Mouse (Mus musculus) MEL (cell line): Measurements from ENCODE around the gene Tldc2. TPM values are rescaled to one million over a fixed set of nuclear protein-coding genes. Genes with fewer than 3 reads are reported as not detected.

ENCODE experiments used
- DNase-seq: peaks from one replicate; pipeline ENCODE4 v3.0.0; 2011; ENCODE audit warnings: low read depth, low spot score
- H3K27ac ChIP-seq: 2 replicates; pipeline ENCODE4 v1.5.1; 2012; ENCODE audit warnings: low read depth, mild to moderate bottlenecking, control low read depth, low read length, moderate library complexity; ENCODE audit not compliant: control insufficient read depth
- H3K27me3 ChIP-seq, 2 experiments: fragments of 150-350 bp in 1 of 2; sonication (generic) in 1 of 2; 2 replicates each; pipeline ENCODE4 v1.6.1; 2012; ENCODE audit warnings: low read length in 2 of 2, mild to moderate bottlenecking in 2 of 2, improper control_type of control experiment in 1 of 2, moderate library complexity in 1 of 2; ENCODE audit not compliant: insufficient read depth in 2 of 2, control insufficient read depth in 1 of 2
- H3K36me3 ChIP-seq, 2 experiments: 2 replicates each; pipeline ENCODE4 v1.6.1; 2012 to 2014; ENCODE audit warnings: low read length in 2 of 2, improper control_type of control experiment in 1 of 2, inconsistent platforms in 1 of 2, mild to moderate bottlenecking in 1 of 2; ENCODE audit not compliant: insufficient read depth in 2 of 2, control insufficient read depth in 1 of 2
- H3K4me1 ChIP-seq, 2 experiments: fragments of 150-350 bp in 1 of 2; sonication (generic) in 1 of 2; 2 replicates each; pipeline ENCODE4 v1.6.1; 2012; ENCODE audit warnings: low read length in 2 of 2, improper control_type of control experiment in 1 of 2, mild to moderate bottlenecking in 1 of 2; ENCODE audit not compliant: insufficient read depth in 2 of 2, control insufficient read depth in 1 of 2
- H3K4me3 ChIP-seq, 2 experiments: fragments of 150-350 bp in 1 of 2; sonication (generic) in 1 of 2; 2 replicates each; pipeline ENCODE4 v1.5.1; 2012; ENCODE audit warnings: low read depth in 2 of 2, low read length in 2 of 2, mild to moderate bottlenecking in 2 of 2, moderate library complexity in 2 of 2, control low read depth in 1 of 2, improper control_type of control experiment in 1 of 2; ENCODE audit not compliant: control insufficient read depth in 1 of 2, insufficient read depth in 1 of 2
- H3K79me2 ChIP-seq: 2 replicates; pipeline ENCODE4 v1.6.1; 2012; ENCODE audit warnings: mild to moderate bottlenecking, low read length, moderate library complexity; ENCODE audit not compliant: control insufficient read depth, poor library complexity, insufficient read depth
- H3K9ac ChIP-seq: 2 replicates; pipeline ENCODE4 v1.6.1; 2012; ENCODE audit warnings: low read depth, mild to moderate bottlenecking, control low read depth, low read length, moderate library complexity; ENCODE audit not compliant: control insufficient read depth, poor library complexity, severe bottlenecking
- H3K9me3 ChIP-seq: fragments of 150-350 bp; sonication (generic); replicated peaks from 2 replicates; pipeline ENCODE4 v1.6.1; 2012; ENCODE audit warnings: mild to moderate bottlenecking, low read length, improper control_type of control experiment, moderate library complexity; ENCODE audit not compliant: insufficient read depth
- CHD1 ChIP-seq: IDR thresholded peaks from 2 replicates; pipeline ENCODE4 v1.6.1; 2012; ENCODE audit warnings: low read depth, mild to moderate bottlenecking, inconsistent platforms, low read length, improper control_type of control experiment
- CTCF ChIP-seq, 3 experiments: IDR thresholded peaks in 2 of 3; conservative IDR thresholded peaks in 1 of 3; 2 replicates each; pipeline ENCODE4 v1.5.1; 2011 to 2012; ENCODE audit warnings: low read length in 3 of 3, low read depth in 2 of 3, mild to moderate bottlenecking in 2 of 3, improper control_type of control experiment in 1 of 3, inconsistent platforms in 1 of 3, mixed read lengths in 1 of 3, moderate library complexity in 1 of 3; ENCODE audit not compliant: control insufficient read depth in 1 of 3, insufficient read depth in 1 of 3, poor library complexity in 1 of 3, severe bottlenecking in 1 of 3
- ETS1 ChIP-seq: IDR thresholded peaks from 2 replicates; pipeline ENCODE4 v1.6.1; 2012; ENCODE audit warnings: low read depth, mild to moderate bottlenecking, inconsistent platforms, low read length, improper control_type of control experiment, moderate library complexity
- GABPA ChIP-seq: IDR thresholded peaks from 2 replicates; pipeline ENCODE4 v1.6.1; 2012; ENCODE audit warnings: low read depth, mild to moderate bottlenecking, inconsistent platforms, low read length, improper control_type of control experiment, moderate library complexity
- JUND ChIP-seq: IDR thresholded peaks from 2 replicates; pipeline ENCODE4 v1.6.1; 2011; ENCODE audit warnings: low read depth, mild to moderate bottlenecking, improper control_type of control experiment, low read length
- KAT2A ChIP-seq: conservative IDR thresholded peaks from 2 replicates; pipeline ENCODE4 v1.6.1; 2012; ENCODE audit warnings: low read depth, low read length, improper control_type of control experiment, inconsistent platforms
- MAFK ChIP-seq: IDR thresholded peaks from 2 replicates; pipeline ENCODE4 v1.6.1; 2011; ENCODE audit warnings: low read depth, mild to moderate bottlenecking, low read length, improper control_type of control experiment, borderline replicate concordance
- MAX ChIP-seq: IDR thresholded peaks from 2 replicates; pipeline ENCODE4 v1.6.1; 2011; ENCODE audit warnings: low read length, improper control_type of control experiment
- MYC ChIP-seq: IDR thresholded peaks from 2 replicates; pipeline ENCODE4 v1.6.1; 2011; ENCODE audit warnings: low read depth, mild to moderate bottlenecking, low read length, improper control_type of control experiment, moderate library complexity
- NRF1 ChIP-seq: IDR thresholded peaks from 2 replicates; pipeline ENCODE4 v1.6.1; 2014; ENCODE audit warnings: low read depth, mild to moderate bottlenecking, inconsistent platforms, low read length, improper control_type of control experiment, moderate library complexity; ENCODE audit not compliant: poor library complexity, insufficient read depth, severe bottlenecking
- POLR2AphosphoS5 ChIP-seq: IDR thresholded peaks from 2 replicates; pipeline ENCODE4 v1.6.1; 2012; ENCODE audit warnings: low read depth, borderline replicate concordance, mild to moderate bottlenecking, inconsistent platforms, low read length, moderate library complexity, mixed read lengths
- UBTF ChIP-seq: IDR thresholded peaks from 2 replicates; pipeline ENCODE4 v1.6.1; 2012; ENCODE audit warnings: low read depth, mild to moderate bottlenecking, inconsistent platforms, low read length, improper control_type of control experiment, moderate library complexity, borderline replicate concordance; ENCODE audit not compliant: insufficient read depth
- USF1 ChIP-seq: IDR thresholded peaks from 2 replicates; pipeline ENCODE4 v1.6.1; 2014; ENCODE audit warnings: low read depth, mild to moderate bottlenecking, inconsistent platforms, low read length, improper control_type of control experiment, moderate library complexity
- polyA plus RNA-seq, 2 experiments: library from polyadenylated mRNA; stranded (reverse) in 1 of 2; unstranded in 1 of 2; fragments of >175 nt in 1 of 2; fragments of >200 nt in 1 of 2; gene quantifications; 2 replicates each; pipeline versions ENCODE4 v1.2.1 to v1.2.4; 2012; ENCODE audit warnings: low replicate concordance in 2 of 2, low read depth in 1 of 2; ENCODE audit not compliant: insufficient read length in 2 of 2, insufficient read depth in 1 of 2, missing spikeins in 1 of 2
- total RNA-seq: library from RNA; depleted of rRNA; stranded (reverse); fragments of 300-350 nt; gene quantifications from 2 replicates; pipeline ENCODE4 v1.2.3, GENCODE M21; 2012

Tldc2 gene
- total and polyA plus RNA-seq, 3 experiments, result not detected

GRCm38 (mm10) chr2:157077160-157077559 is 9.7 kb upstream of the Tldc2 start:
- Histone ChIP-seq H3K27me3 (no peaks in the 10 kb centered on the region), H3K4me1 (no peaks in the 10 kb centered on the region), H3K27ac (no peak overlapping the region), H3K9me3 (no peaks in the 10 kb centered on the region), H3K9ac (no peak overlapping the region), H3K36me3 (no peaks in the 10 kb centered on the region), H3K79me2 (no peaks in the 10 kb centered on the region), H3K4me3 (no peak overlapping the region)
- DNase-seq, result no peak
- TF ChIP-seq ETS1 (no peak), POLR2AphosphoS5 (no peak), KAT2A (no peak)

- no peak overlapping the region for H3K4me3 ChIP-seq
- H3K9ac ChIP-seq, result no peak overlapping the region
- H3K4me1 ChIP-seq, result no peaks in the 10 kb centered on the region
- no peaks in the 10 kb centered on the region for H3K9me3 ChIP-seq
- no peak overlapping the region for H3K27ac ChIP-seq
- H3K36me3 ChIP-seq, result no peaks in the 10 kb centered on the region
- no peaks in the 10 kb centered on the region for H3K79me2 ChIP-seq
- no peak for DNase-seq
- no peak for TF ChIP-seq USF1
- peaks cover 0 to under 1% of the 10 kb centered on the region in 2 experiments; a peak in 1 of 4 replicates for H3K27me3 ChIP-seq
Observed at GRCm38 (mm10) chr2:157077641-157078058, 9.2 kb upstream of the Tldc2 start.

- Histone ChIP-seq H3K9me3 (no peaks in the 10 kb centered on the region), H3K27ac (no peak overlapping the region), H3K36me3 (no peaks in the 10 kb centered on the region), H3K27me3 (peaks cover 0 to 1% of the 10 kb centered on the region in 2 experiments; a peak in 1 of 4 replicates), H3K9ac (no peak overlapping the region), H3K79me2 (no peaks in the 10 kb centered on the region), H3K4me3 (no peak overlapping the region), H3K4me1 (no peaks in the 10 kb centered on the region)
- no peak for DNase-seq
- TF ChIP-seq NRF1, result no peak
- no peak for TF ChIP-seq JUND
- TF ChIP-seq MAX, result no peak
- no peak for TF ChIP-seq UBTF
- no peak for TF ChIP-seq MYC
- no peak for TF ChIP-seq GABPA
- TF ChIP-seq MAFK, result no peak
- TF ChIP-seq CTCF (IDR thresholded peaks at IDR 0.05 in 2 of 3, conservative IDR thresholded peaks at IDR 0.05 in 1 of 3; ENCODE audit: control insufficient read depth in 1 of 3, insufficient read depth in 1 of 3, low read depth in 2 of 3, low read length in 3 of 3, poor library complexity in 1 of 3, severe bottlenecking in 1 of 3), result no peak
- TF ChIP-seq CHD1, result no peak
Observed at GRCm38 (mm10) chr2:157078059-157078792, 8.6 kb upstream of the Tldc2 start.
